Mouse (Mus musculus) neural tube, embryonic 13.5 days (tissue): ENCODE measurements around the gene Arih1. TPM values are rescaled to one million over a fixed set of nuclear protein-coding genes. Genes with fewer than 3 reads are reported as not detected.
"Not testable (repeated sequence)": the region's sequence is repeated elsewhere in the genome, so short reads cannot be mapped to it uniquely, and the experiment has no call there.

ENCODE experiments used
- ATAC-seq: fragments of 200-750 bp; cut with Nextera tagmentation; 2 replicates; pipeline ENCODE4 v1.8.0; 2017; ENCODE audit warnings: low read depth, mild to moderate bottlenecking, moderate TSS enrichment, moderate library complexity
- H3K27ac ChIP-seq: fragments of 300-500 bp; sonication (generic); replicated peaks from 2 replicates; pipeline ENCODE4 v1.5.1; 2015; ENCODE audit warnings: moderate library complexity, mild to moderate bottlenecking, inconsistent platforms
- H3K27me3 ChIP-seq: fragments of 300-500 bp; sonication (generic); 2 replicates; pipeline ENCODE4 v1.6.1; 2015; ENCODE audit warnings: mild to moderate bottlenecking, inconsistent platforms
- H3K36me3 ChIP-seq: fragments of 300-500 bp; sonication (generic); 2 replicates; pipeline ENCODE4 v1.6.1; 2015; ENCODE audit warnings: mild to moderate bottlenecking, inconsistent platforms
- H3K4me1 ChIP-seq: fragments of 300-500 bp; sonication (generic); replicated peaks from 2 replicates; pipeline ENCODE4 v1.6.1; 2015; ENCODE audit warnings: inconsistent platforms
- H3K4me2 ChIP-seq: fragments of 300-500 bp; sonication (generic); 2 replicates; pipeline ENCODE4 v1.6.1; 2015; ENCODE audit warnings: inconsistent platforms, mild to moderate bottlenecking, moderate library complexity
- H3K4me3 ChIP-seq: fragments of 300-500 bp; sonication (generic); 2 replicates; pipeline ENCODE4 v1.5.1; 2015; ENCODE audit warnings: mild to moderate bottlenecking, inconsistent platforms
- H3K9ac ChIP-seq: fragments of 300-500 bp; sonication (generic); 2 replicates; pipeline ENCODE4 v1.6.1; 2015; ENCODE audit warnings: moderate library complexity, mild to moderate bottlenecking, inconsistent platforms
- H3K9me3 ChIP-seq: fragments of 300-500 bp; sonication (generic); 2 replicates; pipeline ENCODE4 v1.6.1; 2016; ENCODE audit warnings: inconsistent platforms
- WGBS: fragments of 180-500 bp; shearing (Covaris S2); methylation state at CpG from one replicate; pipeline ENCODE4 v1.1.7; 2015; 5-methylcytosine and 5-hydroxymethylcytosine counted together
- polyA plus RNA-seq: library from polyadenylated mRNA; unstranded; fragments of >200 nt; fragmentation: Nextera tagmentation; extraction: Ambion mirVana; gene quantifications from 2 replicates; pipeline ENCODE4 v1.2.1, GENCODE M21; 2015

Gene Arih1
- polyA plus RNA-seq, 1 experiment from 2014 or later = 20.0 TPM

DNA sequence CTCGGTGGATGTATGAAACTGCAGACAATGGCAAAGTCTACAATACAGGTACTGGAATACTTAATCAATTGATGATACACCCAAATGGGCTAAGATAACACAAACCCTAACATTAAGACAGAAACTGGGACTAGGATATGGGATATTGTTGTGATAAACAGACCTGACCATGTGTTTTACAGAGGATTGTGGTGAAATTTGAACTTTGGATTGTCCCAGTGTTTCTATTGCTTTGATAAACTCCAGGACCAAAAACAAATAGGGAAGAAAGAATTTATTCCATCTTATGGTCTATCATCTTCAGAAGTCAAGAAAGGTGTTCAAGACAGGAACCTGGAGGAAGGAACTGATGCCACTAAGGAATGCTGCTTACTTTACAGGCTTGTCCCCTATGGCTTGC is 28.7 kb downstream of the Arih1 start:
- Histone ChIP-seq H3K4me2 (no peak overlapping the region), H3K36me3 (no peaks in the 10 kb centered on the region), H3K4me1 (peaks cover 12% of the 10 kb centered on the region), H3K27ac (no peak overlapping the region), H3K9ac (no peak overlapping the region), H3K9me3 (no peaks in the 10 kb centered on the region), H3K27me3 (no peaks in the 10 kb centered on the region), H3K4me3 (no peak overlapping the region)
- WGBS = 85% methylated on average over 1 of the region's 1 CpGs
- ATAC-seq = no peak

GRCm38 (mm10) chr9:59455404-59456068 is 30.9 kb downstream of the Arih1 start:
- Histone ChIP-seq H3K4me1 (peaks cover 12% of the 10 kb centered on the region), H3K4me3 (no peak overlapping the region)

DNA sequence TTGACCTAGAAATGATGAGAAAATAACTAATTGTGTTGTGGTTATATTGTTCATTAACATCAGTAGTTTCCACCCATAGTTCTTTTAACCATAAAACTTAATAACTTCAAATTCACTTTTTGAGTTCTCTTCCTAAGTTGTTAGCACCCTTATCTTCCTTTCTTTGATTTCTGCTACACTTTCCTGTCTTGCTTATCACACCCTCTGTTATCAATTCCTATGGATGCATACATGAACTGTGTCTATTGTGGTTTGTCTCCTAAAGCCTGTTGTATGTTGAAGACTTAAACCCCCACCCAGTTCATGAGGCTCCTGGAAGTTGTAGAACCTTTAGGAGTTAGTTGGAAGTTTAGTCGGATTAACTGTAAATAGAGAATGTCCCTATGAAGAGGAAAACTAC is 52.7 kb downstream of the Arih1 start:
- no peaks in the 10 kb centered on the region for H3K27me3 ChIP-seq
- no peak overlapping the region for H3K4me3 ChIP-seq
- ATAC-seq = no peak
- no peaks in the 10 kb centered on the region for H3K4me1 ChIP-seq
- H3K36me3 ChIP-seq = peaks cover 22% of the 10 kb centered on the region
- H3K27ac ChIP-seq = no peak overlapping the region
- no peak overlapping the region for H3K4me2 ChIP-seq
- 100% methylated on average over 1 of the region's 1 CpGs for WGBS
- H3K9me3 ChIP-seq = no peaks in the 10 kb centered on the region
- no peak overlapping the region for H3K9ac ChIP-seq

More at GRCm38 (mm10) chr9:59455404-59456068, 30.9 kb downstream of the Arih1 start:
- no peak for ATAC-seq
- H3K4me2 ChIP-seq = no peak overlapping the region
- no peaks in the 10 kb centered on the region for H3K9me3 ChIP-seq
- H3K27me3 ChIP-seq = no peaks in the 10 kb centered on the region
- H3K27ac ChIP-seq = no peak overlapping the region
- WGBS = 78% methylated on average over 3 of the region's 3 CpGs
- H3K36me3 ChIP-seq = no peaks in the 10 kb centered on the region
- H3K9ac ChIP-seq = no peak overlapping the region

DNA sequence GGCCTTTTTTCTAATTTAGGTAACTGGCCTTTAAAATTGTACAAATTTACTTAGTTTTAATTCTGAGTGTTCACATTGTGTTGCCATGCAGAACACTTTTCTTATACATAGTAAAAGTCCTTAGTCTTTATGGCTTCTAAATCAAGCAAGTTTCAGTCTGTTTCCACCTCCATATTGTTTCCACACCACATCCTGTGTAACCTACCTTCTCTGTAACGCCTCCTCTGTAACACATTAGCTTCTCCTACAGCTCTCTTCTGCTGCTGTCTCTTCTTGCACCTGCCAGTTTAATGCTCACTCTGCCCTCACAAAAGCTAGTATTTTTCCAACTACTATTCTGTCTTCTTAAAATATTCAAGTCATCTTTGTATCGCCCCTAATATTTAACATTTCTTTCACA is 54.8 kb downstream of the Arih1 start:
- no peaks in the 10 kb centered on the region for H3K9me3 ChIP-seq
- no peaks in the 10 kb centered on the region for H3K4me1 ChIP-seq
- no peaks in the 10 kb centered on the region for H3K27me3 ChIP-seq
- WGBS = 97% methylated on average over 2 of the region's 2 CpGs
- ATAC-seq = no peak
- H3K36me3 ChIP-seq = peaks cover 30% of the 10 kb centered on the region
- H3K4me2 ChIP-seq = no peak overlapping the region
- no peak overlapping the region for H3K27ac ChIP-seq
- H3K9ac ChIP-seq = no peak overlapping the region
- no peak overlapping the region for H3K4me3 ChIP-seq

- Histone ChIP-seq H3K9ac (no peak overlapping the region), H3K4me1 (0 out of 2 replicates have a peak, but pooled peaks cover 4% of the 10 kb centered on the region), H3K27me3 (no peaks in the 10 kb centered on the region), H3K9me3 (no peaks in the 10 kb centered on the region), H3K4me2 (no peak overlapping the region), H3K4me3 (no peak overlapping the region), H3K27ac (no peak overlapping the region), H3K36me3 (no peaks in the 10 kb centered on the region)
- ATAC-seq = no peak
- WGBS = 94% methylated on average over 6 of the region's 6 CpGs
Observed at GRCm38 (mm10) chr9:59420487-59420886, 65.9 kb downstream of the Arih1 start.

DNA sequence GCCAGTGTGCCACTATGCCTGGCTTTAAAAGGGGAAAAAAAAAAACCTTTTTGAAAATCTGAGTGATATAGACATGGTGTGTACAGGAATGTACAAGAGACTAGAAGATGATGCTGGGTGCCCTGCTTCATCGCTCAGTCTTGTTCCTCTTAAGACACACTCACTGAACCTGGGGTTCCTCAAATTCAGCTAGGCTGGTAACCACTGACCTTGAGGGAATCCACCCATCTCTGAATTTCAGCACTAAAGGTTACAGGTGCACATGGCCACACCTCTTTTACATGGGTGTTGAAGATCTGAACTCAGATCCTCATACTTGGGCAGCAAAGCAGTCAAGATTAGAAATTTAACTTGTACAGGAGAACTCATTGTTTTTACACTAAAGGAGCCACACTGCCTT is 79.1 kb downstream of the Arih1 start:
- ATAC-seq = no peak
- Histone ChIP-seq H3K36me3 (peaks cover 50% of the 10 kb centered on the region), H3K9ac (no peak overlapping the region), H3K9me3 (no peaks in the 10 kb centered on the region), H3K27ac (no peak overlapping the region), H3K4me1 (no peaks in the 10 kb centered on the region), H3K4me2 (no peak overlapping the region), H3K27me3 (no peaks in the 10 kb centered on the region), H3K4me3 (no peak overlapping the region)
- 100% methylated on average over 1 of the region's 1 CpGs for WGBS

- Histone ChIP-seq H3K9ac (no peak overlapping the region), H3K4me3 (no peak overlapping the region), H3K27me3 (no peaks in the 10 kb centered on the region), H3K4me1 (no peaks in the 10 kb centered on the region), H3K27ac (no peak overlapping the region), H3K4me2 (no peak overlapping the region), H3K9me3 (no peaks in the 10 kb centered on the region), H3K36me3 (peaks cover 38% of the 10 kb centered on the region)
- WGBS = 84% methylated on average over 4 of the region's 4 CpGs
- ATAC-seq = no peak
Observed at GRCm38 (mm10) chr9:59389086-59389485, 97.3 kb downstream of the Arih1 start.

- H3K27me3 ChIP-seq = no peaks in the 10 kb centered on the region
- peaks cover 31% of the 10 kb centered on the region for H3K36me3 ChIP-seq
- ATAC-seq = no peak
- H3K27ac ChIP-seq = no peak overlapping the region
- H3K9ac ChIP-seq = no peak overlapping the region
- no peak overlapping the region for H3K4me3 ChIP-seq
- no peaks in the 10 kb centered on the region for H3K9me3 ChIP-seq
- H3K4me1 ChIP-seq = no peaks in the 10 kb centered on the region
- no peak overlapping the region for H3K4me2 ChIP-seq
- 85% methylated on average over 1 of the region's 1 CpGs for WGBS
Observed at GRCm38 (mm10) chr9:59388311-59388710, 98.1 kb downstream of the Arih1 start.

DNA sequence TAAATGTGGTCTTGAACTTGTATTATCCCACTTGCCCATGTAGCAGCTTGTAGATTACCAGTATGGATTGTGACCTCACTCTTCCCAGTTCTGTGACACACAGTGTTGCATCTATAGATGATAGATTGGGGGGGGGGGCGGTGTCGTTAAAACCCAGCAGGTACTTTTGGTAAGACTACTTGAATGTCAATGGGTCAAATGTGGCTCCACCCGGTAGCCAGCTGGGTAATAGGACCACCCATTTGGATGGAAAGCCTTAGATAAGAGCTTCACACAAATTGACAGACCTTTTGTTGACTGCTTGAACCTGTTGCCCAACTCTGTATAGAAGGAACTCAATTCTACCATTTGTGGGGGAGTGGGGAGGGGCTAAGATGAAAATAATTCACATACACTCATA is 99.0 kb downstream of the Arih1 start:
- Histone ChIP-seq H3K36me3 (peaks cover 23% of the 10 kb centered on the region), H3K9me3 (no peaks in the 10 kb centered on the region), H3K4me3 (no peak overlapping the region), H3K9ac (no peak overlapping the region), H3K27me3 (no peaks in the 10 kb centered on the region), H3K4me1 (no peaks in the 10 kb centered on the region), H3K4me2 (no peak overlapping the region), H3K27ac (no peak overlapping the region)
- WGBS = 46% methylated on average over 3 of the region's 3 CpGs
- no peak for ATAC-seq

DNA sequence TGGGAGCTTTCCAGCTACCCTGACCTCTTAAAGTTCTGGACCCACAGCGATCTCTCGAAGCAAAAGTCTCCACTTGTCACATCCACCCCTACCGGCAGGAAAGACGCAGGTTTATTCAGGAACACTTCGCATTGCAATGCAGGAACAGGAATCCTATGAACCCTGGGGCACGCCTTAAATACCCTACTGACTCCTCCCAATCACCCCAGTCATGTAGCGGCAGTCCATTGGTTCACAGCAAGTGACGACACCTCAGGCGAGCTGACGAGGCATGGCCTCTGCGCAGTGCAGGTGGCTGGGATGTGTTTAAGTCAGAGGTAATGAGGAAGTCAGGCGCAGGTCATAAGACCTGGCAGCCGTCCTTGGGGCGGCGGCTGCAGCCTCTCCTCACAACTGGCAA is 110.8 kb downstream of the Arih1 start:
- ATAC-seq = no peak
- WGBS = 92% methylated on average over 15 of the region's 15 CpGs

DNA sequence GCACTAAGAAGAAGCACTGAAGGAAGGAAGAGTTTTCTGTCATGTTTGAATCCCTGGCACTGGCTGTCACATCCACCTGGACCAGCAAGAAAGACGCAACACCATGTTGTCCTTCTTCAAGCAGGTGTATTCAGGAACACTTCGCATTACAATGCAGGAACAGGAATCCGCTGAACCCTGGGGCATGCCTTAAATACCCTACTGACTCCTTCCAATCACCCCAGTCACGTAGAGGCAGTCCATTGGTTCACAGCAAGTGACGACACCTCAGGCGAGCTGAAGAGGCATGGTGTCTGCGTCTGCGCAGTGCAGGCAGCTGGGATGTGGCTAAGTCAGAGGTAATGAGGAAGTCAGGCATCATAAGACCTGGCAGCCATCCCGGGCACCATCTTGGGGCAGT is 116.8 kb downstream of the Arih1 start:
- Histone ChIP-seq H3K9ac (no peak overlapping the region), H3K27me3 (no peaks in the 10 kb centered on the region), H3K9me3 (peaks cover 7% of the 10 kb centered on the region; the same call in 1 of the 2 replicates), H3K36me3 (no peaks in the 10 kb centered on the region), H3K4me2 (no peak overlapping the region), H3K4me3 (no peak overlapping the region), H3K27ac (no peak overlapping the region), H3K4me1 (no peaks in the 10 kb centered on the region)
- WGBS = 88% methylated on average over 9 of the region's 9 CpGs
- no peak for ATAC-seq

More for the DNA sequence above, 110.8 kb downstream of the Arih1 start:
- Histone ChIP-seq H3K36me3 (no peaks in the 10 kb centered on the region), H3K27ac (no peak overlapping the region), H3K4me3 (no peak overlapping the region), H3K4me2 (no peak overlapping the region), H3K9me3 (peaks cover 7% of the 10 kb centered on the region; the same call in 1 of the 2 replicates), H3K9ac (no peak overlapping the region), H3K4me1 (no peaks in the 10 kb centered on the region), H3K27me3 (no peaks in the 10 kb centered on the region)

DNA sequence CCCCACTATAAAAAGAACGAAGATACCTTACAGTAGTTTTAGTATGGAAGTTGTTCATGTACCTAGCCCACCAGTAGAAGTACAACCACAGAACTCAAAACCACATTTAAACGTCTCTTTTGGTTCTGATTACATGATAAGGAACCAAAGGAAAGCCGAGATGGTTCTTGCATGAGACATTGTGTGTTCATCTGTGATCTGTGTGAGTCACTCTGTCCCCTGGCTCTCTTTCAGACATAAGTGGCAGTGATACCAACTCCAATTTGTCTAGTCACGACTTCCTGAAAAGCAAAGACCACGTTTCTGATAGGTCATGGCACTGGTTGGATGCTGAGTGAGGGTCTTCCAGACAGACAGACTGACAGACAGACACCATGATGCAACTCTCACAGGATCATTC is 117.2 kb downstream of the Arih1 start:
- Histone ChIP-seq H3K4me3 (no peak overlapping the region), H3K9me3 (peaks cover 7% of the 10 kb centered on the region; the same call in 1 of the 2 replicates), H3K27ac (no peak overlapping the region), H3K27me3 (no peaks in the 10 kb centered on the region), H3K9ac (no peak overlapping the region), H3K4me1 (no peaks in the 10 kb centered on the region), H3K4me2 (no peak overlapping the region), H3K36me3 (no peaks in the 10 kb centered on the region)
- WGBS = 83% methylated on average over 5 of the region's 5 CpGs
- no peak for ATAC-seq

- not testable (repeated sequence) for ATAC-seq, H3K36me3 ChIP-seq
Observed at GRCm38 (mm10) chr9:59360487-59360886, 125.9 kb downstream of the Arih1 start.

More at GRCm38 (mm10) chr9:59360487-59360886, 125.9 kb downstream of the Arih1 start:
- not testable (repeated sequence) for H3K4me3 ChIP-seq, H3K4me1 ChIP-seq, H3K9ac ChIP-seq, H3K4me2 ChIP-seq, H3K27me3 ChIP-seq, H3K27ac ChIP-seq, H3K9me3 ChIP-seq
- WGBS = 65% methylated on average over 2 of the region's 3 CpGs
